Mouse (Mus musculus) liver, embryonic 14.5 days (tissue): ENCODE results near the gene Fgl2.

Experiments
- CTCF ChIP-seq: IDR thresholded peaks from 2 replicates; pipeline ENCODE4 v1.5.1; 2016; ENCODE audit warnings: antibody characterized with exemption, low read depth, control low read depth
- EP300 ChIP-seq: IDR thresholded peaks from 2 replicates; pipeline ENCODE4 v1.6.1; 2016; ENCODE audit warnings: antibody characterized with exemption, low read depth

GRCm38 (mm10) chr5:21424614-21425602 is 52.5 kb downstream of the Fgl2 start, which contains the start of the genes Ccdc146 and Fam185a:
- TF ChIP-seq EP300 (no peak), CTCF (no peak)
